Mouse (Mus musculus) layer of hippocampus, postnatal 10 days (tissue): ENCODE results near the gene Trpm7. TPM values are rescaled to one million over a fixed set of nuclear protein-coding genes. Genes with fewer than 3 reads are reported as not detected.

Source experiments
- DNase-seq, 2 experiments: peaks; one replicate each; pipeline ENCODE4 v3.0.0; 2021; ENCODE audit warnings: low spot score in 2 of 2
- total RNA-seq, 2 experiments: library from RNA; stranded (reverse); gene quantifications; 2 replicates each; pipeline ENCODE4 v1.2.3; 2021

Trpm7 gene
- total RNA-seq, 2 experiments from 2014 or later: 38.2 to 42.5 TPM

GRCm38 (mm10) chr2:126817414-126817813 lies 58.6 kb downstream of the Trpm7 start:
- DNase-seq: no peak

DNA sequence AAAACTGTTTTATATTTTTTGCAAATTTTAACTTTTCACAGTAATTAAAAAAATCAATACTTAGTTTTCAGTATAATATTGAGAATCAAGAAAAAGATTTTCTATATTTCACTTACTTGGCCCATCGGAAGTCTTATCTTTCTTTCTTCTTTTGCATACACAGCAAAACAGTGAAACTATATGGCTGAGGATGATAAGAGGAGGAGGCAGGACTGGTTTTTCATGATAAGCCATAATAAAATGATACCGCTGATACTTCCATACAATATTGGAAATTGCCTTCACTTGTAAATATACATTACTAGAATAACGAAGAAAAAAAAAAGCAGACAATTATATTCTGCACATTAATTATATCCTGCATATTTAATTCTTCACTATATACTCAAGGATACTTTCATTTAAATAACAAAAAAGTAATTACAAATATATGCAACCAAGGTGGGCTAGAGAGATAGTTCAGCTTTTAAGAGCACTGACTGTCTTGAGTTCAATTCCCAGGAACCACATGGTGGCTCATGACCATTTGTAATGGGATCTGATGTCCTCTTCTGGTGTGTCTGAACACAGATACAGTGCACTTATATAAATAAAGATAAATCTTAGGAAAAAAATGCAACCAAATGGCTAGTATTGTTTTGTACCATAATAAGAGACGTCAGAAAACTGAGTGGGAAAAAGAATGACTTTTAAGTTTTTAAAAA lies 59.2 kb downstream of the Trpm7 start:
- no peak for DNase-seq

- no peak for DNase-seq
Measured at GRCm38 (mm10) chr2:126815822-126816221, 60.2 kb downstream of the Trpm7 start.

DNA sequence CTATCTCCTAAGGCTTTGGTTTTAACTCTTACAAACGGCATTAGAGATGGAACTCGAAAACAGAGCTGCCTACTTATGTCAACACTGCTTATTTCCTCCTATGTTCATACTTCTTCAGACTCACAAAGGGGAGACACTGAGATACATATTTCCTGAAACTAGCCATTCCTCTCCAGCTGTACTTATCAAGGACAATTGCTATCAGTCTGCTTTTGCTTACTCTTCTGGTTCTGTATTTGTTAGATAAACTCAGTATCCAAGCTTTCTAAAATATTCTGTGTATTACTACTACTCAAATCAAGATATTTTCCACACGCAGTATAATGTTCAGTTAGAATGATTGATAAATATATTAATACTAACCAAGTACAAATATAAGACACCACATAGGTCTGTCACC lies 74.0 kb downstream of the Trpm7 start:
- no peak for DNase-seq

GRCm38 (mm10) chr2:126798455-126798854 lies 77.6 kb downstream of the Trpm7 start:
- DNase-seq: no peak

GRCm38 (mm10) chr2:126795708-126796107 lies 80.3 kb downstream of the Trpm7 start:
- DNase-seq: no peak

- no peak for DNase-seq
Measured at GRCm38 (mm10) chr2:126792611-126793010, 83.4 kb downstream of the Trpm7 start.

- peak; percentile 38 to 43 for DNase-seq
Measured at GRCm38 (mm10) chr2:126787721-126788342, 88.2 kb downstream of the Trpm7 start.

DNA sequence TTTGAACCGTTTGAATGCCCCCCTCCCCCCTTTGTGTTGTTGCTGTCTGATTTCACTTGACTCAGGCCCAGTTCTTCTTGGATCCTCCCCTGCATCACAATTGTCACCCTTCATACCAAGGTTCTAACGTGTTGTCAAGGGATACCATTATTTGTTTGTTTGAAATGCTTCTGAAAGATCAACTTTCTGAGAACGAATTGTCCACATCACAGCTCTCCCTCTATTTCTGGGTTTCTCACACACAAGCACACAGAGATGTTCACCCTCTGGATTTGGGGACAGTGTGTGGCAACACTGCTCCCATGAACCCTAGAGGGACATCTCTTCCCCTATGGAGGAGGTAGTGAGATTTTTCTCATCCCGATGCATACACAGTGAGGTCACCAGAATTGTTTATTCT lies 92.7 kb downstream of the Trpm7 start, which contains the start of gene Usp50:
TSS of gene Usp50 (minus strand) at position 101 of the 400 bp plus-strand sequence.
- DNase-seq: no peak

DNA sequence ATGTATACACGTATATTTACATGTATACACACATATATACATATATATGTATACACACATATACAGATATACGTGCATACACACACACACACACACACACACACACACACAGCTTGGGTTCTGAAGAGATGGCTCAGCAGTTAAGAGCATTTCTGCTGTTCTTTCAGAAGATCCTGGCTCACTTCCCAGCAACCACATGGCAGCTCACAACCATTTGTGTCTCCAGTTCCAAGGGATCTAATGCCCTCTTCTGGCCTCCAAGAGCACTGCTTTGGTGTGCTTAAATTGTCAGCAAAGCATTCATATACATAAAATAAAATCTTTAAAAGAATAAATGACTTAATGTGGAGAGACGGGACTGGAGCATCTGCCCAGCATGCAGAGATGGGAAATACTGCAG lies 93.6 kb downstream of the Trpm7 start:
- DNase-seq: peak; percentile 73 to 77

DNA sequence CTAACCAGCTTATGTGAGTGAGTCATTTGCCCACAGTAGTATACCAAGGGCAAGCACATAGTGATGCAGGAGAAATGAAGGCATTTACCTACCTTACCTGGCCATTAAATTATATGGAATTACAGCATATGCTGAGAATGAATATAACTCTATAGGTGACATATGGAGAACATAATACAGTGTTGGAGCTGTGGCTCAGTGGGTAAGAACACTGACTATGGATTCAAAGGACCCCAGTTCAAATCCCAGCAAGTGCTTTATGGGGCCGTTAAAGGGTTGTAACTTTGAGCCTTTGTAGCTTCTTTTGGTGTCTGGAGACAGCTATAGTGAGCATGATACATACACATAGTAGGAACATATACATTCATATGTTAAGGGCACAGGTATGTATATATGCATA lies 94.6 kb downstream of the Trpm7 start:
- DNase-seq: no peak

GRCm38 (mm10) chr2:126780286-126780685 lies 95.7 kb downstream of the Trpm7 start:
- DNase-seq: no peak

DNA sequence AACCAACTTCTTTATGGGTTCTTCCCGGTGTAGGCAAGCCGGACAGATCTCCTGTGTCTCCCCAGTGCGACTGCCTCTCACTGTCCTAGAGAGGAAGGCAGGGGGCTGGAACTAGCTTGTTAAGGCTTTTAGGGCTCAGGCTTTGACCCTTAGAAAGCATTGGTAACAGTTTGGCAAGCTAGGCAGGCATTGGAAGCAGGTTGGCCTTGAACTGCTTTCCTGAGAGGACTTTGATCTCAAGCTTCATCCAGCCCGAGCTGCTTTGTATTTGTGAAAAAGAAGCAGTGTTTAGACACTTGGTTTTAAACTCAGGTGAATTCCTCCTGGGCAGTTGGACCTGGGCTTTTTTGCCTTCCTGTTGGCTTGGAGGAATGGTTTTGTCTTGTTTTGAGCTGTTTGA lies 97.2 kb downstream of the Trpm7 start:
- no peak for DNase-seq

DNA sequence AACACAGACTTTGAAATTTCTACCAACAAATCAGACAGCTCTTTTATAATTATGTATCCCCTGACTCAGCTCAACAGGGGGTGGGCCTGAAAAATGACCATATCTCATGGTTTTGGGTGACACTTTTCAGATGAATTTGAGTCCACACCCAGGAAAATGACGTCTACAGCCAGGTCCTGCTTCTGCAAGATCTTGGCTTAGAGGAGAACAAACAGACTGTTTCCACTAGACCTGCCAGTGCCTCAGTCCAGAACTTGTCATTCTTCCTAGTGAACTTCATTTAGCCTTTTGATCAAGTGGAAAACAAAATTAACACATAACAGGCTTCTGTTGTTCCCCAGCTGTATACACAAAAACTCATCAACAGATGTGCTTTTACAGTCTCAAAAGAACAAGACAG lies 99.6 kb downstream of the Trpm7 start:
- no peak for DNase-seq

DNA sequence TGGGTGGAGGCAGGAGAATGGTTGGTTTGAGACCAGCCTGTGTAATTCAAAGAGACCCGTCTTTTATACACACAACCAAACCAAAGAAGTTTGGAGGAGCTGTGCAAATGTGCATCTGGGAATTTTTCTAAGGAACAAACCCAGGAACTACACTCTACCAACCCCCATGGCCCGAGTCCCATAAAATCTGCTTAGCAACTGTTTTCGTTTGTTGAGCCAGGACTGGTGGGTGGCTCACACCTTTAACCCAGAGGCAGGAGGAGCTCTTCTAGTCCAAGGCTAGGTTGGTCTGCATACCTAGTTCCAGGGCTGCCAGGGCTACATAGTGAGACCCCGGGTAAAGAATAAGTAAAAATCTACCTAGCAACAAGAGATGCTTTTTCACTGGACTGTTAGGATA lies 100.1 kb downstream of the Trpm7 start:
- DNase-seq: no peak

GRCm38 (mm10) chr2:126772217-126772616 lies 103.8 kb downstream of the Trpm7 start:
- no peak for DNase-seq

GRCm38 (mm10) chr2:126769431-126770181 lies 106.4 kb downstream of the Trpm7 start:
- no peak for DNase-seq

DNA sequence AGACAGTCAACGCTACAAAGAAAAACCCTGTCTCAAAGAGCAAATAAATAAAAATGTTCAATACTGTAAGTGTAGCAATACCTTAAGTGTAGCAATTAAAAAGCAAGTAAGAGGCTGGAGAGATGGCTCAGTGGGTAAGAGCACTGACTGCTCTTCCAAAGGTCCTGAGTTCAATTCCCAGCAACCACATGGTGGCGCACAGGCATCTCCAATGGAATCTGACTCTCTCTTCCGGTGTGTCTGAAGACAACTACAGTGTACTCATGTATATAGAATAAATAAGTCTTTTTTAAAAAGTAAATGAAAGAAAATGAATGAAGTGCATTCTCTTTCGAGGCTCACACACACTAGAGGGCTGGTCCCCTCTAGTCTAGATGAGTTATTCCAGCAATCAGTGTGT lies 107.8 kb downstream of the Trpm7 start:
- DNase-seq: no peak

- no peak for DNase-seq
Measured at GRCm38 (mm10) chr2:126767599-126767998, 108.4 kb downstream of the Trpm7 start.

GRCm38 (mm10) chr2:126765867-126766582 lies 110.0 kb downstream of the Trpm7 start:
- DNase-seq: peak; percentile 22 to 26

GRCm38 (mm10) chr2:126759351-126759750 lies 116.7 kb downstream of the Trpm7 start:
- DNase-seq: no peak

- no peak for DNase-seq
Measured at GRCm38 (mm10) chr2:126755664-126756063, 120.4 kb downstream of the Trpm7 start.
